Mouse (Mus musculus): ENCODE data around the gene Ppme1.
A peak's percentile ranks its signal among the peaks of the same experiment; 100 is the strongest.

The Ppme1 gene

GRCm38 (mm10) chr7:100325482-100325881 lies 46.6 kb downstream of the Ppme1 start:
- DNase-seq (ENCODE audit: low spot score) = peak; percentile 61

GRCm38 (mm10) chr7:100323721-100324120 lies 48.4 kb downstream of the Ppme1 start:
- DNase-seq (ENCODE audit: low spot score) = no peak

GRCm38 (mm10) chr7:100317534-100317933 lies 54.6 kb downstream of the Ppme1 start:
- no peak for DNase-seq (ENCODE audit: low spot score)

- no peak for DNase-seq (ENCODE audit: low spot score)
These were observed 55.2 kb downstream of the Ppme1 start for GRCm38 (mm10) chr7:100316924-100317323.

- DNase-seq (ENCODE audit: low spot score) = no peak
These were observed 59.4 kb downstream of the Ppme1 start for GRCm38 (mm10) chr7:100312716-100313115.

- DNase-seq (ENCODE audit: low spot score) = no peak
These were observed 61.8 kb downstream of the Ppme1 start for GRCm38 (mm10) chr7:100310290-100310689.

- no peak for DNase-seq (ENCODE audit: low spot score)
These were observed 62.4 kb downstream of the Ppme1 start for GRCm38 (mm10) chr7:100309679-100310078.

GRCm38 (mm10) chr7:100309216-100309615 lies 62.9 kb downstream of the Ppme1 start:
- DNase-seq (ENCODE audit: low spot score) = no peak

GRCm38 (mm10) chr7:100307872-100308653 lies 64.0 kb downstream of the Ppme1 start:
- peak; percentile 60 for DNase-seq (ENCODE audit: low spot score)

- DNase-seq (ENCODE audit: low spot score) = no peak
These were observed 66.2 kb downstream of the Ppme1 start for GRCm38 (mm10) chr7:100305894-100306293.

GRCm38 (mm10) chr7:100302316-100302715 lies 69.8 kb downstream of the Ppme1 start:
- peak; percentile 53 for DNase-seq (ENCODE audit: low spot score)

GRCm38 (mm10) chr7:100301390-100301789 lies 70.7 kb downstream of the Ppme1 start:
- DNase-seq (ENCODE audit: low spot score) = no peak

GRCm38 (mm10) chr7:100298861-100299510 lies 73.1 kb downstream of the Ppme1 start:
- no peak for DNase-seq (ENCODE audit: low spot score)

GRCm38 (mm10) chr7:100296699-100297098 lies 75.4 kb downstream of the Ppme1 start:
- DNase-seq (ENCODE audit: low spot score) = no peak

GRCm38 (mm10) chr7:100295745-100296144 lies 76.4 kb downstream of the Ppme1 start:
- no peak for DNase-seq (ENCODE audit: low spot score)

- DNase-seq (ENCODE audit: low spot score) = no peak
These were observed 78.6 kb downstream of the Ppme1 start for GRCm38 (mm10) chr7:100293546-100293945.

GRCm38 (mm10) chr7:100288622-100289021 lies 83.5 kb downstream of the Ppme1 start:
- DNase-seq (ENCODE audit: low spot score) = no peak

GRCm38 (mm10) chr7:100287748-100288578 lies 84.1 kb downstream of the Ppme1 start:
- no peak for DNase-seq (ENCODE audit: low spot score)

- DNase-seq (ENCODE audit: low spot score) = no peak
These were observed 86.7 kb downstream of the Ppme1 start, which contains the start of gene P4ha3 for GRCm38 (mm10) chr7:100285383-100285782. Gene P4ha3 (plus strand): TSS chr7:100285520.

GRCm38 (mm10) chr7:100283298-100283697 lies 88.8 kb downstream of the Ppme1 start:
- no peak for DNase-seq (ENCODE audit: low spot score)

GRCm38 (mm10) chr7:100281596-100281995 lies 90.5 kb downstream of the Ppme1 start:
- DNase-seq (ENCODE audit: low spot score) = no peak

- peak; percentile 39 for DNase-seq (ENCODE audit: low spot score)
These were observed 92.3 kb downstream of the Ppme1 start for GRCm38 (mm10) chr7:100279803-100280202.
